Mouse (Mus musculus) intestine, embryonic 16.5 days (tissue): ENCODE measurements around the gene Pnpo. TPM values are rescaled to one million over a fixed set of nuclear protein-coding genes. Genes with fewer than 3 reads are reported as not detected.

Experiments used
- ATAC-seq: fragments of 200-750 bp; cut with Nextera tagmentation; 2 replicates; pipeline ENCODE4 v1.8.0; 2017; ENCODE audit warnings: moderate TSS enrichment, moderate library complexity
- H3K27ac ChIP-seq: fragments of 300-500 bp; sonication (generic); 2 replicates; pipeline ENCODE4 v1.5.1; 2014; ENCODE audit warnings: mild to moderate bottlenecking, low read length
- H3K27me3 ChIP-seq: fragments of 300-500 bp; sonication (generic); replicated peaks from 2 replicates; pipeline ENCODE4 v1.6.1; 2014; ENCODE audit warnings: low read length, control low read depth, mixed read lengths; ENCODE audit not compliant: control insufficient read depth, insufficient read depth
- H3K36me3 ChIP-seq: fragments of 300-500 bp; sonication (generic); 2 replicates; pipeline ENCODE4 v1.6.1; 2014; ENCODE audit warnings: low read length, control low read depth; ENCODE audit not compliant: control insufficient read depth, insufficient read depth
- H3K4me1 ChIP-seq: fragments of 300-500 bp; sonication (generic); 2 replicates; pipeline ENCODE4 v1.6.1; 2014; ENCODE audit warnings: low read length, control low read depth, mixed read lengths; ENCODE audit not compliant: control insufficient read depth, insufficient read depth
- H3K4me2 ChIP-seq: fragments of 300-500 bp; sonication (generic); 2 replicates; pipeline ENCODE4 v1.6.1; 2014; ENCODE audit warnings: low read depth, low read length, control low read depth
- H3K4me3 ChIP-seq: fragments of 300-500 bp; sonication (generic); 2 replicates; pipeline ENCODE4 v1.5.1; 2014; ENCODE audit warnings: mild to moderate bottlenecking, low read length
- H3K9ac ChIP-seq: fragments of 300-500 bp; sonication (generic); 2 replicates; pipeline ENCODE4 v1.6.1; 2014; ENCODE audit warnings: low read depth, low read length
- H3K9me3 ChIP-seq: fragments of 300-500 bp; sonication (generic); 2 replicates; pipeline ENCODE4 v1.6.1; 2016; ENCODE audit warnings: low read length, control low read depth; ENCODE audit not compliant: control insufficient read depth
- WGBS: fragments of 180-500 bp; shearing (Covaris S2); extraction: QIAGEN DNeasy Blood & Tissue Kit; methylation state at CpG from one replicate; pipeline ENCODE4 v1.1.7; 2014; 5-methylcytosine and 5-hydroxymethylcytosine counted together
- polyA plus RNA-seq: library from polyadenylated mRNA; unstranded; fragments of >200 nt; fragmentation: Nextera tagmentation; extraction: Ambion mirVana; gene quantifications from 2 replicates; pipeline ENCODE4 v1.2.1, GENCODE M21; 2015

Pnpo gene
- 125 and 141 TPM in 2 replicates for polyA plus RNA-seq

GRCm38 (mm10) chr11:96943746-96944304 is at the start of gene Pnpo:
Pnpo (minus strand) TSS chr11:96943986.
- peak within 1 kb of the TSS; percentile 75 for H3K9ac ChIP-seq
- H3K27me3 ChIP-seq: no peaks in the 10 kb centered on the region
- peak; percentile 95 for ATAC-seq
- H3K4me2 ChIP-seq: peak within 1 kb of the TSS; percentile 94
- WGBS: under 1% methylated on average over 29 of the region's 29 CpGs
- H3K4me3 ChIP-seq: peak within 1 kb of the TSS; percentile 62
- H3K36me3 ChIP-seq: no peaks in the 10 kb centered on the region
- no peaks in the 10 kb centered on the region for H3K9me3 ChIP-seq
- H3K4me1 ChIP-seq: peaks cover 9% of the 10 kb centered on the region; the same call in 1 of the 2 replicates
- H3K27ac ChIP-seq: peak within 1 kb of the TSS; percentile 81

- Histone ChIP-seq H3K4me3 (no peak overlapping the region), H3K4me1 (peaks cover 32% of the 10 kb centered on the region), H3K4me2 (no peak overlapping the region), H3K36me3 (no peaks in the 10 kb centered on the region), H3K27me3 (peaks cover 3% of the 10 kb centered on the region), H3K9me3 (no peaks in the 10 kb centered on the region), H3K27ac (peak overlapping the region; percentile 90), H3K9ac (peak overlapping the region; percentile 42; the same call in 1 of the 2 replicates)
- 30% methylated on average over 8 of the region's 8 CpGs for WGBS
- peak; percentile 37 for ATAC-seq
Measured at GRCm38 (mm10) chr11:96992722-96993311, 49.0 kb upstream of the Pnpo start.

GRCm38 (mm10) chr11:96991501-96991900 is 47.7 kb upstream of the Pnpo start:
- no peak for ATAC-seq
- Histone ChIP-seq H3K27ac (peak overlapping the region; percentile 90; the same call in 1 of the 2 replicates), H3K4me2 (no peak overlapping the region), H3K36me3 (no peaks in the 10 kb centered on the region), H3K9me3 (no peaks in the 10 kb centered on the region), H3K4me1 (peaks cover 24% of the 10 kb centered on the region), H3K27me3 (peaks cover 6% of the 10 kb centered on the region), H3K9ac (no peak overlapping the region), H3K4me3 (no peak overlapping the region)
- WGBS: 64% methylated on average over 5 of the region's 5 CpGs

GRCm38 (mm10) chr11:96987873-96988655 is 44.3 kb upstream of the Pnpo start:
- no peaks in the 10 kb centered on the region for H3K9me3 ChIP-seq
- peak overlapping the region; percentile 22 for H3K4me3 ChIP-seq
- peaks cover 20% of the 10 kb centered on the region for H3K4me1 ChIP-seq
- H3K27me3 ChIP-seq: peaks cover 6% of the 10 kb centered on the region
- 8% methylated on average over 31 of the region's 31 CpGs for WGBS
- 0 out of 2 replicates have a peak overlapping the region, but pooled peaks have one; percentile 17 for H3K9ac ChIP-seq
- H3K4me2 ChIP-seq: peak overlapping the region; percentile 38
- H3K36me3 ChIP-seq: no peaks in the 10 kb centered on the region
- no peak overlapping the region for H3K27ac ChIP-seq
- peak; percentile 43; the same call in 1 of the 2 replicates for ATAC-seq

- H3K4me3 ChIP-seq: no peak overlapping the region
- no peaks in the 10 kb centered on the region for H3K9me3 ChIP-seq
- no peak overlapping the region for H3K9ac ChIP-seq
- ATAC-seq: no peak
- H3K4me1 ChIP-seq: peaks cover 14% of the 10 kb centered on the region; the same call in 1 of the 2 replicates
- no peak overlapping the region for H3K27ac ChIP-seq
- H3K36me3 ChIP-seq: no peaks in the 10 kb centered on the region
- H3K4me2 ChIP-seq: no peak overlapping the region
- WGBS: 37% methylated on average over 3 of the region's 3 CpGs
- H3K27me3 ChIP-seq: peaks cover 5% of the 10 kb centered on the region; the same call in 1 of the 2 replicates
Measured at GRCm38 (mm10) chr11:96986463-96986862, 42.7 kb upstream of the Pnpo start.

GRCm38 (mm10) chr11:96984903-96985302 is 41.1 kb upstream of the Pnpo start:
- peaks cover 14% of the 10 kb centered on the region; the same call in 1 of the 2 replicates for H3K4me1 ChIP-seq
- peaks cover 3% of the 10 kb centered on the region; the same call in 1 of the 2 replicates for H3K27me3 ChIP-seq
- no peak for ATAC-seq
- H3K4me2 ChIP-seq: no peak overlapping the region
- no peak overlapping the region for H3K9ac ChIP-seq
- H3K27ac ChIP-seq: no peak overlapping the region
- no peaks in the 10 kb centered on the region for H3K9me3 ChIP-seq
- H3K4me3 ChIP-seq: no peak overlapping the region
- 44% methylated on average over 4 of the region's 4 CpGs for WGBS
- no peaks in the 10 kb centered on the region for H3K36me3 ChIP-seq

- H3K27me3 ChIP-seq: peaks cover 3% of the 10 kb centered on the region; the same call in 1 of the 2 replicates
- H3K4me3 ChIP-seq: no peak within 1 kb of the TSS
- ATAC-seq: no peak
- WGBS: 79% methylated on average over 7 of the region's 7 CpGs
- peaks cover 12% of the 10 kb centered on the region; the same call in 1 of the 2 replicates for H3K4me1 ChIP-seq
- H3K9me3 ChIP-seq: no peaks in the 10 kb centered on the region
- H3K27ac ChIP-seq: no peak within 1 kb of the TSS
- H3K36me3 ChIP-seq: no peaks in the 10 kb centered on the region
- 0 out of 2 replicates have a peak within 1 kb of the TSS, but pooled peaks have one; percentile 26 for H3K9ac ChIP-seq
- 0 out of 2 replicates have a peak within 1 kb of the TSS, but pooled peaks have one; percentile 7 for H3K4me2 ChIP-seq
Measured at GRCm38 (mm10) chr11:96982859-96983258, 39.1 kb upstream of the Pnpo start, which contains the start of gene Sp2. Sp2 (minus strand) TSS chr11:96982959.

GRCm38 (mm10) chr11:96982355-96982754 is 38.6 kb upstream of the Pnpo start:
- H3K4me1 ChIP-seq: peaks cover 9% of the 10 kb centered on the region; the same call in 1 of the 2 replicates
- 0 out of 2 replicates have a peak overlapping the region, but pooled peaks have one; percentile 26 for H3K9ac ChIP-seq
- WGBS: 2% methylated on average over 7 of the region's 7 CpGs
- H3K36me3 ChIP-seq: no peaks in the 10 kb centered on the region
- no peak overlapping the region for H3K4me3 ChIP-seq
- H3K9me3 ChIP-seq: no peaks in the 10 kb centered on the region
- ATAC-seq: no peak
- H3K27me3 ChIP-seq: peaks cover 3% of the 10 kb centered on the region; the same call in 1 of the 2 replicates
- H3K4me2 ChIP-seq: 0 out of 2 replicates have a peak overlapping the region, but pooled peaks have one; percentile 7
- H3K27ac ChIP-seq: no peak overlapping the region

GRCm38 (mm10) chr11:96981461-96981860 is 37.7 kb upstream of the Pnpo start:
- Histone ChIP-seq H3K36me3 (no peaks in the 10 kb centered on the region), H3K4me2 (no peak overlapping the region), H3K27me3 (no peaks in the 10 kb centered on the region), H3K9ac (no peak overlapping the region), H3K27ac (no peak overlapping the region), H3K4me3 (no peak overlapping the region), H3K9me3 (no peaks in the 10 kb centered on the region), H3K4me1 (peaks cover 10% of the 10 kb centered on the region)
- ATAC-seq: no peak
- WGBS: 59% methylated on average over 15 of the region's 15 CpGs
